Mouse (Mus musculus) stomach, adult 2 months (tissue): Measurements from ENCODE around the gene Stx1a. TPM values are rescaled to one million over a fixed set of nuclear protein-coding genes. Genes with fewer than 3 reads are reported as not detected.

Experiments
- polyA plus RNA-seq: library from polyadenylated mRNA; depleted of rRNA; stranded (reverse); fragments of >200 nt; gene quantifications from 2 replicates; pipeline ENCODE4 v1.2.3, GENCODE M21; 2012; rRNA removed

The Stx1a gene
- polyA plus RNA-seq, result 4.6 and 4.9 TPM in 2 replicates

DNA sequence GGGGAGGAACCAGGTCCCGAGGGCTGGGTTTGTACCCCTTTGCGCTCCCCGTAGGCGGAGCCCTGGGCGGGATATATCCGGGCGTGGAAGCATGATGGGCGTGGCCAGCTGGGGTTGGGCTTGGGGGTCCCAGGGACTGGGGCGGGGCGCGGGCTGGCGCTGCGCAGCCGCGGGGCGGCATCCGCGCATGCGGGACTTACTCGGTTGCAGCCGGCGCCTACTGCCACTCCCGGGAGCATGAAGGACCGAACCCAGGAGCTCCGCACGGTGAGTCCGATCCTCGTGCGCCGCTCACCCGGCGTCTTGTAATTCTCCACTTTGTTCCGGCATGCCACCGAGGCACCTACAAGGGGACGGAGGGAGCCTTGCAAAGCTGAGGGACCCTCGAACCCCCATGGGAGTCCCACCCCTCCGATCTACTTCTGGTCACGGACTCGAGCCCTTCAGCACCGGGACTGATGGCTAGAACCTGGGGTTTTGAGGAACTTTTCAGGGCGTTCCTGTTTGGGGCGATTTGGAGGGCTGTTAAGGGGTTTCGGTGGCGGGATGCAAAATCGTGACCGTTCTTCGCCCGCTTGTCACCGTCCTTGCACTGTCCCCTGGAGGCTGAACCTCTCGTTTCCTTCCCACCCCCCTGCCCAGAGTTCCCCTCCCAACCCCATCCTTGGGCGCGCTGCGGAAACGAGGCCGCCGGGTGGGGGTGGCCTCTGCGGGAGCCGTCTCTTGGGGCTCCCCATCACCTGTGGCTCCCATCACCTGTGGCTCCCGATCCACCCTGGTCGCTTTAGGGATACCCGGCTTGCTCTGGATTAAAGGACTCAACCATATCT lies at the start of gene Stx1a:
Stx1a (plus strand) TSS at position 139 of the 830 bp plus-strand sequence.

DNA sequence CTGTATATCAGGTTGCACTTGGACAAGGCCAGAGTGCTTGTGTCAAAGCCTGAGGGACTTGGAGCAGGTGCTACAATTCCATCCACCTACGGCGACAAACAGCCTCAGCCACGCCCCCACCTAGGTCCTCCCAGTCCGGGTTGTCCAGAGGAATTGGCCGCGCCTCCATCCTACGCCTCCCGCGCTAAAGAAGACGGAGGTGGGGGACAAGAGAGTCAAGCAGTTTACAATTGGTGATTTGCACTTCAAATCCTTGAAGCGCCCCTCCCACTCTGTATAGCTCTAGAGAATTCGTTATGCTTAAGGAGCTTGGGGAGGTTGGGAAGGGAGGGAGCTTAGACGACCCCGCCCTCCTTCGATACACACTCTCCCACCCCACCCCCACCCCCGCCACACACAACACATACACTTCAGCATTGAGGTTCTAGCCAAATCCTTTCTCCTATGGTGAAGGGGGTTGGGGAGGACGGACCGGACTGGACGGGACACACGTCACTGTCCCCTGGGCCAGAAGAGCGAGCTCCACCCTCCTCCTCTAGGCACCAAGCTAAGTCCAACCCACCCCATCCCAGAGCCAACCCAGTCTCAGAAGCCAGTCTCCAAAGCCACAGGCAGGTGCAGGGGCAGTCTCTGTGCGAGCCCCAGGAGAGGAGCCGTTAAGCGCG lies 37.5 kb upstream of the Stx1a start, which contains the start of gene Cldn3:
Cldn3 (plus strand) TSS at position 582 of the 665 bp plus-strand sequence.

DNA sequence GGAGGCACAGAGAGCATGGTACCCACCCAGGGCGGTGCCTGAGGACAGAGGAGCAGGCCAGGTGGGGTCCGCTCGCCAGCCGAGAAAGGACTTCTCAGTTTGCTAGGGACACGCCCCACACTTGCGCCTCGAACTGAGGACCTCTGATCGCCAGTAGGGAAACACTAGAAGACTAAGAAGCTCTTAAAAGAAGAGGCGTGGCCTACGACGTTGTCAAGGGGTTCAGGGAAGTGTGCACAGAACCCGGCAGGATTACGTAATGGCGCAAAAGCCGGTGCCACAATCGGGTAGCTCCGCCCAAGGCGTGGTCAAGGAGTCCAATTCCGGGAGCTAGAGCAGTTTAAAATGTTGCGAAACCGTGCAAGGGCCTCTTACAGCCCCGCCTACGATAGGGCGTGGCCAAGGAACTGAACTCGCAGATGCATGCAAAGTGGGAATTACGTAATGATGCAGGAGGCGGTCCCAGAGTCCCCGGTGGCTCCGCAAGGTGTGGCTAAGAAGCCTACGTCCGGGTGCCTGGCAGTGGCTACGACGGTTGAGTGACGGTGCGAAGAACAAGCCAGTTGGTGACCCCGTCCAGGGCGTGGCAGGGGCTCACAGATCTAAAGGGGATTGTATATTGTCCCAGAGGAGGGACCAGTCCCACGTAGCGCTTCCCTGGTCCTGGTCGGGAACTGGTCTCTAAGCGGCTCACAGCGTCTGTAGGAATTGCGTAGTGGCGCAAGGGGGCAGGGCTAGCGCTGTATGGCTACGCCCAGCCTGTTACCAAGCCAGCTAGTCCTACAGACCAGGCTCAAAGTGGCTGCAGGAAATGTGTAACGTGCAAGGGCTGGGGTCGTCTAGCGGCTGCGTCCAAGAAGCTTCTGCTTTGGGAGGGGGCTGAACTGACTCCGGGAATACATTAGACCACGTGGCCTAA lies 14.4 kb upstream of the Stx1a start, which contains the start of gene Abhd11:
Abhd11 (plus strand) TSS at position 482 of the 919 bp plus-strand sequence.

GRCm38 (mm10) chr5:135063629-135064381 lies 40.5 kb downstream of the Stx1a start, which contains the start of gene Dnajc30:
TSS of gene Dnajc30 (plus strand) at chr5:135064202.

DNA sequence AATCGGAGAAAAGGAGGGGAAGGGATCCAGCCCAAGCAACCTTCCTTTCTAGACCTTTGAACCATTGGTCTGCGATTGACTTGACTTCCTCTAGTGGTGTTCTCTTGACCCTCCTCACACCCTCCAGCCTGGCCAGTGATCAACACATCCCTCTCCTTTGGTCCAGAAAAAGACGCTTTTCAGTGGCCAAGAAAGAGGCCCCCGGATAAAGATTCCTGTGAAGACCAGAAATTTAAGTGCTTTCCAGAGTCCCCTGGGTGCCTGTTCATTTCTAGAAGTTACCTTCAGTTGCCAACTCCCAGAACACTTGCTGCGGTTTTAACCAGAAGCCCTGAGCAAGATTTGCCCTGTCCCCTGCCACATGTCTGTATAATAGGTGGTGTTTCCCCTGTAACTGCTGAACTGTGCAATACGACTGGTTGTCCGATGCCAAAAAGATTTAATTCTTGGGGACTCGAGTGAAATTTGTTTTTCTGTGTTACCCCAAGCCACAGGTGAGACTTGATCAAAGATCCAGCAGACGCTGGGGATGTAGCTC lies 41.7 kb downstream of the Stx1a start, which contains the start of gene Bud23:
Bud23 (minus strand) TSS at position 51 of the 538 bp plus-strand sequence.

DNA sequence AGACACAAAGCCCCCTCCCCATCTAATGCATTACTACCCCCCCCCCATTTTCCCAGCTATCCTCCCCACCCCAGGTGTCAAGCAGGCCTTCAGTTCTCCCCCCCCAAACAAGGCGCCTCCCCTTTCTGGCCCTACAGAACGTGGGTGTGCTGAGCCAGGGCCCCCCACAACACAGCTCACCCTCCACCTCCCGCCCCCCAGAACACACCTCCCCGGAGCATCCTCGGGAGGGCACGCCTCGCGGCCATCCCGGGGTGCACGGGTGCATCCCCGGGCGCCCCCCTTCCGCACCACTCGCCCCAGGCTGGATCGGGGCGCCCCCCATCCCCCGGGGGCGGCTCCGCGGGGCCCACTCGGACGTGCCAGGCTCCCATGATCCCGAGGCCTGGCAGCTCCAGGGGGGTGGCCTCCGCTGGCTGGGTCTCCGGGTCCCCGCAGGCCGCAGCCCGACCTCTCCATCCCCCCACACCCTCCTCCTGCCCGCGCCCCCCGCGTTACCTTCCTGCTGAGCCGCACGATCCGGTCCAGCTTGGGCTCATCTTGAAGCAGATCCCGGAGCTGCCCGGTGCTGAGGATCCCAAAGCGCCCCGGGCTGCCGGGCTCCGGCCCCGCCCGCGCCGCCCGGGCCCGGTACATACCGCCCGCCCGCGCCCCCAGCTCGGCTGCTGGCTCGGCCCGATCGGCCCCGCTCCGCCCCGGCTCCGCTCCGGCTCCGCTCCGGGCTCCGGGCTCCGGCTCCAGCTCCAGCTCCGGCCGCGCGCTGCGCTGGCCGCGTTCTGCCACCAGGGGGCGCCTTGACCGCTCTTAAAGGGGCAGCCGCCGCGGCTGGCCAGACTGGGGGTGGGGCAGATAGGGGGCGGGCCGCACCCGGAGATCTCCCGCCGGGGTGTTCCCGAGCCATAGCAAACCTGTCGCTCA lies 54.5 kb downstream of the Stx1a start, which contains the start of gene Vps37d:
Vps37d (minus strand) TSS at position 703 of the 918 bp plus-strand sequence.

GRCm38 (mm10) chr5:135089653-135090052 lies 66.4 kb downstream of the Stx1a start, which contains the start of gene Mlxipl:
TSS of gene Mlxipl (plus strand) at chr5:135089890.

Other genes with a start within 250 kb of the Stx1a start
- gene Tmem270, start 116.7 kb upstream of the Stx1a start, polyA plus RNA-seq, result not detected in 2 replicates
- gene Cldn13, start 108.0 kb upstream of the Stx1a start, polyA plus RNA-seq, result not detected in 2 replicates
- gene Mettl27, start 91.1 kb upstream of the Stx1a start, polyA plus RNA-seq, result 2.1 and 3.1 TPM in 2 replicates
- gene Cldn4, start 76.5 kb upstream of the Stx1a start, polyA plus RNA-seq, result 16.9 and 17.5 TPM in 2 replicates
- 3.1 and 3.5 TPM in 2 replicates for gene Cldn3, start 37.3 kb upstream of the Stx1a start, polyA plus RNA-seq
- 26.0 and 26.5 TPM in 2 replicates for gene Abhd11, start 14.3 kb upstream of the Stx1a start, polyA plus RNA-seq
- 17.9 and 21.3 TPM in 2 replicates for gene Dnajc30, start 40.7 kb downstream of the Stx1a start, polyA plus RNA-seq
- gene Bud23, start 41.5 kb downstream of the Stx1a start, polyA plus RNA-seq, result 26.3 and 30.4 TPM in 2 replicates
- 2.1 and 3.0 TPM in 2 replicates for gene Vps37d, start 54.8 kb downstream of the Stx1a start, polyA plus RNA-seq
- 3.9 and 4.0 TPM in 2 replicates for gene Mlxipl, start 66.4 kb downstream of the Stx1a start, polyA plus RNA-seq
- 1.7 and 2.0 TPM in 2 replicates for gene Tbl2, start 126.2 kb downstream of the Stx1a start, polyA plus RNA-seq
- 18.8 and 20.5 TPM in 2 replicates for gene Bcl7b, start 144.8 kb downstream of the Stx1a start, polyA plus RNA-seq
- gene Baz1b, start 163.8 kb downstream of the Stx1a start, polyA plus RNA-seq, result 6.5 and 7.3 TPM in 2 replicates
- gene Fzd9, start 227.7 kb downstream of the Stx1a start, polyA plus RNA-seq, result 0.52 and 1.7 TPM in 2 replicates